Mouse (Mus musculus) frontal cortex, adult (tissue): ENCODE results near the gene Anxa5.
A peak's percentile ranks its signal among the peaks of the same experiment; 100 is the strongest.

Source experiments
- ATAC-seq: cut with Nextera tagmentation; 2 replicates; pipeline ENCODE4 v1.9.2; 2017; ENCODE audit warnings: mild to moderate bottlenecking, moderate library complexity, mixed read lengths; ENCODE audit not compliant: low TSS enrichment

Gene Anxa5

DNA sequence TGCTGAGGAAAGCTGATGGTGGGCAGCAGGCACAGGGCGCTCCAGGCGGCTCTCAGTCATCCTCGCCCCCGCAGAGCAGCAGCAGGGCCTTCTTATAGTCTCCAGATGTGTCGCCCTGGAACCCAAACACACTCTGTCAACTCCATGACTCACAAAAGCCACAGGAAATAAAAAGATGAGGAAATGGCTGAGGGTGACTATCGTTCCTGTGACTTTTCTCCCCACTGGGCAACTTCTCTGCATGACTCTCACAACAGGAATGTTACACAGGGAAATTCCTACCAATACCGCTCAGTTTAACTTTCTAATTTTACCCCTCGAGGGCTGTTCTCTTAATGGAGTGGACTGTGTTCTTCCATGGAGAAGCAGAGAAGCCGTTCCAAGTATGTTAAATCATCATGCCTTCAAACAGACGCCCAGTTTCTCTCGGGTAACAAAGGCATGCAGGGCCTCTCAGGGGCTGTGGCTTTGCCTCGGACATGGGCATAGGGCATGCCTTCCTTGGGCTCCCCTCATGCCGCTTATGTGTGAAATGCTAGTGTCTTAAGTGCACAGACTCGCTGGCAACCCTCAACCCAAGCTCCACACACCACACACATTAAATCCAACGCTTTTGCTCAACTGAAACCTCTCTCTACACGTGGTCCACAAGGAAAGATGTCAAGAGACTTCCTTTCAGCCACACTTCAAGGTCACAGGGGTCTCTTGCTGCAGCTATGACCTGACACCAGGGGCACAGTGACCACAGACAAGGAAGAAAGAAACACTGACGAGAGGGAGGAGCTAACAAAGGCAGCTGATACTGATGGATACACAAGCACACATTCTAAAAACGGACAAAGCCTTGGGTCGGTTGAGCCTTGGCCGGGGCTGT, 26.2 kb downstream of the Anxa5 start:
- 0 out of 2 replicates have a peak, but pooled peaks have one; percentile 51 for ATAC-seq

DNA sequence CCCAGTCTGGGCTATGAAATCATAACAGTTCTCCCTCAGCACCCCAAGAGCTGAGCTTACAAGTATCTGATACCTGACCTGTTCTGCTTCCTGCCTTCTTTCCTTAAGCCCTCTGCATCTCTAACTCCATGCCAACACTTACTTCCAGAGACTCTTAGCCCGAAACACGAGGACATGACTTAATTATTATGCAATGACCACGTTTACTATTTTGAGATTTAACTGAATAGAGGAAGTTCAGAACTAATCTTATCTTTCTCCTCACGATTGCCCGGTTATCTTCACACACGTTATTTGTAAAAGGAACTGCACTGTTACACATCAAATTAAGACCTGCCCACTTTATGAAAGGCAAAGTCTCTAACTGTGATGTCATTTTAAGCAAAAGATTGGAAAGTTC, 28.8 kb downstream of the Anxa5 start:
- ATAC-seq: no peak

GRCm38 (mm10) chr3:36446506-36446905, 29.2 kb downstream of the Anxa5 start:
- ATAC-seq: no peak

DNA sequence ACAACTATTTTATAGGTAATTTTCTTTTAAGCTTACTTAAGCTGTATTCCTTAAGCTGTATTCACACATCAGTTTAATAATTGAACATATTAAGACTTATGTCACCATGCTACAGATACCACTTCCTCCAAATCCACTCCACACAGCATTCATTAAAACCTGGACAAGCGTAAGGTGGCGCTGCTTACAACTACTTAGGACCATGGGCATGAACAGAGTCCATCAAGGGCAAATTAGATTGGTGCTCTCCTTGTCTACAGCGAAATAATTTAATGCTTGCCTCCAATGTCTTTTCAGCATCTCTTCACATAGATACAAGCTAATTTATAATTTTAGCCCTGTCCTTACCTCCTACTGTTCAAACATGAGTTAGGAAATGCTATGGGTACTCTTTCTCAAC, 29.7 kb downstream of the Anxa5 start:
- ATAC-seq: no peak

- ATAC-seq: peak; percentile 61
Observed at GRCm38 (mm10) chr3:36442426-36442825, 33.3 kb downstream of the Anxa5 start.

- no peak for ATAC-seq
Observed at GRCm38 (mm10) chr3:36440280-36440679, 35.4 kb downstream of the Anxa5 start.

DNA sequence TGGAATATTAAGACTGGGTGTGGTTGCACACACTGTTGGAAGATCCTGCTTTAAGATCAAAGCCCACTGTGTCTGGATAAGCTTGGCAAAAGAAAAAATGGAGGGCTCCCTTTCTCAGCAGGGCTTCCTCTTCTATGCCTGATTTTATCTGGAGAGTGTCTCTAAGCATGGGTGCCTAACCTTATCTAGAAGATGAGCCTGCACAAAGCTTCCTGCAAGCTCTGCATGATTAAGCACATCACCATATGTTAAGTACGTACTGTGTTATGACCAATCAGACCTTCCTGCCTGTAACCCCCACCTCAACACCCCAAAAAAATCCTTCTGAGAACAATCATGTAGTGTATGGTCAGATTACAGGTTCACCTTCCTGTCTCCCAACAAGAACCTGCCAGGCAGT, 45.3 kb downstream of the Anxa5 start:
- ATAC-seq: no peak

DNA sequence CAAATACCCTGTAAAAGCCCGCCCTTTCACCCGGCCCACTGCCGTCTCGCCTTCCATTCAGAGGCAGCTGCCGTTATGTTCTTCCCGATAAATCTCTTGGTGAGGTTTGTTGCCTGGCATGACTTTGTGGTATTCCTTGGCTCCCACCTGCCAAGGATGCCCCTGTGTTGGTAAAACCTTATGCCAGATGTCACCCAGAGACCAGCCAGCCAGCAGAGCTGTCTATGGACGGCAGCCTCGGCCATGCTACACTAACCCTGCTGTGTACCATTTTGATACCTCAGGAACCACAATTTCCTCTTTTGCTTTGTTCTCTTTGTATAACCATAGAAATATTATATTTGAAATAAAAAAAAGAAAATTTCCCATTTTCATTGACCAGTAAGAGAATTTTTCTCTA, 48.3 kb downstream of the Anxa5 start:
- no peak for ATAC-seq

- ATAC-seq: no peak
Observed at GRCm38 (mm10) chr3:36409456-36409855, 66.2 kb downstream of the Anxa5 start.

DNA sequence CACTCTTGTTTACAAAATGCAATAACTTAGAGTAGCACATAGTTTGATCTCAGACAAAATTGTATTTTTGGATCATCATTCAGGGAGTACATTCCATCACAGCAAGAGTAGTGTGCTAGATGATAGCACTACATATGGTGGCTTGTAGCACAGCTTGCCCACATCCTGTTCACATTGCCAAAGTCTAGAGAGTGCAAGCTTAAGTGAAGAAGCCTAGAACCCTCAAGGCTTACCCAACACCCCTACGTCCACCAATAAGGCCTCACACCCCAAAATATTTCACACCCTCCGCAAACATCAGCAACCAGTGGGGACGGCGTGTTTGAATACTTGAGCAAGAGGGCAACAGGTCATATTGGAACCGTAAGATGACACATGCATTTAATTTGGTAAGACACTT, 68.7 kb downstream of the Anxa5 start:
- ATAC-seq: no peak

DNA sequence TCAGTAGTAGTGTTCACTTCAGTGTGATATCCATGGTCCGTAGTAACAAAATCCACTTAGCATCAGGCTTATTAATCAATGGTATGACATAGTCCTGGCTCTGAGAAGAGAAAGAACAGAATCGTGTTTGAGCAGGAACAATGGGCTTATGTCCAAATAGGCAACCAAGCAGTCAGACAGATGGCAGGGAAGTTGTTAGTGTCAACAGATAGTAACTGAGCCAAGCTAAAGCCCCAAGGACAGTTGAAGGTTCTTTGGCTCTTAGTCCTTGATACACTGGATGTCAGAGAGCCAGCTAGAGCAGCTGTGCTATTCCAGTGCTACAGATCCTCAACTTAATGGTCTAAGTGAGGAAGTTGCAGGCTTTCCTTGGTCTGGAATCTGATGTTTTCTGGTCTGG, 69.4 kb downstream of the Anxa5 start:
- no peak for ATAC-seq

DNA sequence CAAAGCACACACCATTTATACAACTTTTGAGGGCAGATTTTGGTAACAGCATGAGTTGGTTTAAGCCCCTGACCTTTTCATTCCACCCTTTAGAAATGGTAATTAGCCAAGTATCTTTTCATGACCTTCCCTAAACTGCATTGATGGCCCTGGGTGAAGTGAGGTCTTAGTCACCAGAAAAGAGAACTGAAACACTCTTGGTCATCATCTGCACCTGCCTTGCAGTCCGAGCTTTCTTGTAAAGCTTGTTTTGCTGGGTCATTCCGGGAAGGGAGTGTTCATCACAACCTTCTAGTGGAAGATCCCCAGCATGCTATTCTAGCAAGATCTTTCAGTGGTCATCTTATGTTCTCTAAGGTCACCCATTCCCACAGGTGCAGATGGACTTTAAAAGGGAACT, 73.8 kb downstream of the Anxa5 start:
- ATAC-seq: no peak

DNA sequence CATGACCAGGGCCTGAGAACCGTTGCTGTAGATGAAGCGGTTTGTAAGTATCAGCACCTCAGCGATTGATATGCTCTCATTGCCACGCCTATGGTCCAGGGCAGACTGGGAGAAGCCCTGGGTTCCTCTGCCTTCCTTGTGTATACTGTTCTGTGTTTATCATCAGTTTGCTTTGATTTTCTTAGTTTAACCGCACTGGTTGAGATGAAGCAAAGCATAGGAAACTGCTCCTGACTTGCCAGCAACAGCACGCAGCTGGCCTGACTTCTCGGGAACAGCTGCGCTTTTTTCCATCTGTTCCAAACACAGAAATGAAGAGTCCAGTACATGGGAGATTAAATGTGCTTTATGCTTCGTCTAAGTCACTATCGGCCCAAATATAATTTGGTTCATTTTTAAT, 75.0 kb downstream of the Anxa5 start:
- peak; percentile 81 for ATAC-seq
